Mouse (Mus musculus) E14TG2a.4 (cell line): Measurements from ENCODE around the gene Gm49387.

Experiments used
- CTCF ChIP-seq: conservative IDR thresholded peaks from 2 replicates; pipeline ENCODE4 v1.5.1; 2014; ENCODE audit warnings: low read length
- NANOG ChIP-seq: IDR thresholded peaks from 2 replicates; pipeline ENCODE4 v1.6.1; 2014; ENCODE audit warnings: borderline replicate concordance, low read length, mixed read lengths
- POU5F1 ChIP-seq: IDR thresholded peaks from 2 replicates; pipeline ENCODE4 v1.6.1; 2014; ENCODE audit warnings: low read length, borderline replicate concordance

DNA sequence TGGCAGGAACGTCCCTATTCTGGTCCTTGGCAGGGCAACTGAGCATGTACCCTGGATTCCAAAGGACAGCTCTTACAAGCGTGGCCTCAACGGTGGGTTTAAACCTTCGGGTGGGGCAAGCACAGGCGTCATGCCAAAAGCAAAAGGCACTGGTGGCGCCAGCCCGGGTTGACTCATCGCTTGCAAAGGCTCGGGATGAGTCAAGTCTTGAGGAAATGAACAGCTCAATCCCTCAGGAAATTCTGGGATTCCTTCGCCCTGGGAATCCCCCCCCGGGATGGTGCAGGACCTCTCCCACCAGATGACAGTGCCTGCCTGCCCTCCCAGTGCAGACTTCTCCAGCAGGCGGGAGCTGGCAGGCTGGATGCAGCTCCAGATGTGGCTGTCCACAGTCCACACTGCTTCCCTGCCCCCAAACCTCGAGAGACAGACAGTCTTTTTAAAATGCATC lies 28.5 kb upstream of the Gm49387 start:
- TF ChIP-seq CTCF (no peak), NANOG (no peak), POU5F1 (no peak)
